Mouse (Mus musculus): ENCODE results near the gene Gpc1. TPM values are rescaled to one million over a fixed set of nuclear protein-coding genes. Genes with fewer than 3 reads are reported as not detected.

The Gpc1 gene
- total RNA-seq, 4 experiments from 2014 or later, result 481 to 555 (median 528) TPM

GRCm38 (mm10) chr1:92833987-92834706 is 2.7 kb downstream of the Gpc1 start:
- DNase-seq (ENCODE audit: low spot score), result peak; percentile 68

DNA sequence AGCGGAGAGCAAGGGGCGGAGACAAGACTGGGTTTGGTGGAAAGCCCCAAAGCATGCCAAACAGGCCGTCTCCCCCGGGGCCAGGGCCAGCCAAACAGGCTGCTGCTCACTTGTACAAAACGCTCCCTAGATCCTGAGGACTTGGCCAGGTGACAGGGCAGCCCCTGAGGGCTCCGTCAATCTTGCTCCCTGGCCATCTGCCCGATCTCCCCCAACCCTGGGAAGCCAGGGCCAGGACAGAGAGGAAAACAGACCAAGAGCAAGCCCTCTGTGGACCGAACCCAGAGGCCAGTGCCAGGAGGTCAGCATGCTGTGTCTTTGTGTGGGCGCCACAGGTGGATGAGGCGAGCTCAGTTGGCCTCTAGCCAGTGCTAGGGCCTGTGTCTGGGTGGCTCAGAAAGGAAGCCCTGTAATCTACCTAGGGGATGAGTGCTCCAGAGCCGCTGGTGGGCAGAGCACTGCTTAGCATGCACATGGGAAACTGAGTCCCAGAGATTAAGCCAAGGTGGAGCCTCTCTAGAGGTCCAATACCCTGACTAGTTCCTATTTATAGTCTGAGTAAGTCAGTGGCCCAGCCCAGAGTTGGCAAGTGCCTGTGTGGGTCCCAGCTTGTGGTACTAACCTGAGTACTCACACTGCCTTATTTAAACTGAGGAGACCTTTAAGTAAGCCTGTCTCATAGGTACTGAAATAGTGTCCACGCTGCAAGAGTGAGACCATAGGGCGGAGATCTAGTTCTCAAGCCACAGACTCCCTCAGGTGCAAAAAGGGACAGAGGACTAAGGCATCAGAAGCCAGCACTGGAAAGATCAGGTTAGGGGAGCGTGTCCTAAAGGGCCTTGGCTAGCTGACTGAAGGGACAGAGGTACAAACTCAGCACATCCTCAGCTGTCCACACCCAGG is 6.7 kb downstream of the Gpc1 start:
- DNase-seq (ENCODE audit: low spot score), result peak; percentile 25

DNA sequence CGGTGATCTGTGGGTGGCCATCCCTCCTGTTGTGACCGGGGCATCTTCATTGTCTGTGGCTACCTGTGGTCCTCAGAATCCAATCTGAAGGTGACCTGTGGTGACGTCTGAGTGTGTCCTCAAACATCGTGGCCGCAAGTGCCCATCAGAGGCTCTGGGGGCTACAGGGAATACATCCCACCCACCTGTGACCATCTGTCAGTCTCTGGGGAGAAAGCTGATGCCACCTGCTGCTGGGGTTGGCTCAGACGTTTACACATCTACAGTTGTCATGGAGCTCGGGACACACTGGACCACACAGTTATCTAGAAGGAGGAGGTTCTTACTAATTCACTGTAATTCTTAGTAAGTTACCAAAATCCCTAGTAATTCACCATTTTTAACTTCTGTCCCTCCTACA is 7.8 kb downstream of the Gpc1 start:
- no peak for DNase-seq (ENCODE audit: low spot score)

- no peak for DNase-seq (ENCODE audit: low spot score)
Measured at GRCm38 (mm10) chr1:92840231-92840890, 8.9 kb downstream of the Gpc1 start.

GRCm38 (mm10) chr1:92841427-92841826 is 10.0 kb downstream of the Gpc1 start:
- DNase-seq (ENCODE audit: low spot score), result no peak

DNA sequence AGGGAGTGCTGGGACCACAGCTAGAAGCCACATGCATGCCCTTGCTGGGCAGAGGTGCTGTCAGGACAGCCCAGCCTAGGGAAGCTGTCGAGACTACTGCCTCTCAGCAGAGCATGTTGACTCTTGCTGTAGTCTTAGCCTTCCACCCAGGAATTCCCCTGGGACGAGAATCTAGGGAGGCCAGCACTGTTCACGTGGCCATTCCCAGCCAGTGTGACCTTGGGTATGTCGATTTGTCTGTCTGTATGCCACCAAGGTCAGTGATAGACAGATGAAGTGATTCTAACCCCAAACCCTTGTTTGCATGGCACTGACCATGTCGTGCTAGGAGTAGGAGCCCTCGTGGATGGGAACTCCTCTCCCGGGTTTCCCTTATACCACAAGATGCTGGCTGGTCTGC is 14.4 kb downstream of the Gpc1 start:
- no peak for DNase-seq (ENCODE audit: low spot score)

- no peak for DNase-seq (ENCODE audit: low spot score)
Measured at GRCm38 (mm10) chr1:92847873-92848839, 16.7 kb downstream of the Gpc1 start.

- no peak for DNase-seq (ENCODE audit: low spot score)
Measured at GRCm38 (mm10) chr1:92849491-92849890, 18.0 kb downstream of the Gpc1 start.

- no peak for DNase-seq (ENCODE audit: low spot score)
Measured at GRCm38 (mm10) chr1:92849938-92850574, 18.6 kb downstream of the Gpc1 start.

DNA sequence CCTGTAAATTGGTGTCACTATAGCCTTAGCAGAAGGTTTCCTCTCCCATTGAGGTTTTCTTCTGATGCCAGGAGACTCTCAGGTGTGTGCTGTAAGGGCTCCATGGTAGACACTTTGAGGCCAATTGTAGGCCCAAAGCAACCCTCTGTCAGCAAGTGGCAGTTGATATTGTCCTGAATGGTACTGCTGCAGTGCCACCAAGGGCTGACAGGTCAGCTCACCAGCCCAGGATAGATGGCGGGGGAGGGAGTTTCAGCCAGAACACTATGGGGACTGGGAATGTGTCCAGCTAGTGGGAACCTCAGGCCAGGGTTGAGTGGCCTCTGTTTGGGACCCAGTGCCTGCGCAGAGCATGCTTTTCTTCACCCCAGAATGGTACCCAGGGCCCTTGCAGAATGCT is 21.0 kb downstream of the Gpc1 start:
- no peak for DNase-seq (ENCODE audit: low spot score)

GRCm38 (mm10) chr1:92861503-92861902 is 30.1 kb downstream of the Gpc1 start:
- no peak for DNase-seq (ENCODE audit: low spot score)

DNA sequence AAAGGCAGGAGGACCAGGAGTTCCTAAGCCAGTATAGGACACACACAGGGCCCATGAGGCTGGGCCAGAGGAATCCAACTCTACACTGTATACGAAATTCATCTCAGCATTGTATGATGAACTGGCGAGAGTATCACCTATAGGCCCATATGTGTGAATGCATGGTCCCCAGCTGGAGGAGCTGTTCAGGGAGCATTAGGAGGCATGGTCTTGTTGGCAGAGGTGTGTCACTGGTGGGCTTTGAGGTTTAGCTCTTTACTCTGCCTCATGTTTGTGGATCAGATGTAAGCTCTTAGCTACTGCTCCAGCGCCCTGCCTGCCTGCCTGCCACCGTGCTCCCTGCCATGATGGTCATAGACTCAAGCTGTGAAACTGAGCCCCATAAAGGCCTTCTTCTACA is 31.8 kb downstream of the Gpc1 start:
- no peak for DNase-seq (ENCODE audit: low spot score)

- DNase-seq (ENCODE audit: low spot score), result no peak
Measured at GRCm38 (mm10) chr1:92866170-92866569, 34.7 kb downstream of the Gpc1 start.

DNA sequence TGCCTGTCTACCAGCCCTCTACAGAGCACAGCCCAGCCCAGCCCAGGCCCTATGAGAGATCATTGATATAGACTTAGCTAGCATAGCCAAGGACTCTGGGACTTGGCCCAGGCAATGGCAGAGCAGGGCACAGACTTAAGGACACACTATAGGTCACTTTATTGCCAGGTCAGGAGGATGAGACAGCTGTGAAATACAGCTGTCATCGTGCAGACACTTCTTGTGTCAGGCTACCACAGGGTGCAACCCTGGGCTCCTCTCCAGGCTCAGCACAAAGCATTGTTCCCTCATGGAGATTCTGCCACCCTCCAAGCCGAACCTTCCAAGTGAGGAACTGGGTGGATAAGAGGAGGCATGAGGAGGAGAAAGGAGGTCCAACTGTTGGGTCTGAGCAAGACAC is 38.5 kb downstream of the Gpc1 start:
- no peak for DNase-seq (ENCODE audit: low spot score)

DNA sequence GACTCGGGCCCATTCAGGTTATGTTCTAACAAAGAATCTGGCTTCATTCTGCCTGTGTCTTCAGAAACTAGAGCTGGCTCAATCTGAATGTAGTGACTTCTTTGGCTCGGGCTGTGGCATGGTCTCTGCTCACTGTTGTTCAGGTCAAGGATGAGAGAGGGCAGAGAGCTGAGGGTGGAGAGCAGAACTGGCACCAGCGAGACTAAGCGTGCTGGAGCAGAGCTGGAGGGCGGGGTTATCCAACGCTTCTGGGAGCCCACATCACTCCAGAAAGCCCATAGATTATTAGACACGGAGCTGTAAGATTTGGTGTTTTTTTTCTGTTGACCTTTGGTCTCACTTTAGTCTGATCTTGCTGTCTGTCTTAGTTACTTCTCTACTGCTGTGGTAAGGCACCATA is 41.2 kb downstream of the Gpc1 start:
- no peak for DNase-seq (ENCODE audit: low spot score)

DNA sequence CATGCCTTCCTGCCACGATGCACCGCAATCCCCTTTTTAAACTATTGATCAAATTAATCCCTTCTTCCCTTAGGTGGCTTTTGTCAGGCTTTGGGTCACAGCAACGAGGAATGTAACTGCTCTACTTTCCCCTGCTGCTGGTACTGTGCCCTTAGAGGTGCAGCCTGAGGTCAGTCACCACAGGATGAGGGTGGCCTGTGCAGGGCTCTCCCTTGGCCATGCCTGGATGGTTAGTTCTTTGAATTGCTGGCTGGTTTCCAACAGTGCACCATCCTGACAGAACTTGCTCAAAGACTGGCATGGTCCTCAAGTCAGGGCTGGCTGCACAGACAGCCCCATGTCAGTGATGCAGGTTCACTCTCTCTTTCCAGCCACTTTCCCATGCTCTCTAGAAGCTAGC is 42.6 kb downstream of the Gpc1 start:
- DNase-seq (ENCODE audit: low spot score), result no peak

DNA sequence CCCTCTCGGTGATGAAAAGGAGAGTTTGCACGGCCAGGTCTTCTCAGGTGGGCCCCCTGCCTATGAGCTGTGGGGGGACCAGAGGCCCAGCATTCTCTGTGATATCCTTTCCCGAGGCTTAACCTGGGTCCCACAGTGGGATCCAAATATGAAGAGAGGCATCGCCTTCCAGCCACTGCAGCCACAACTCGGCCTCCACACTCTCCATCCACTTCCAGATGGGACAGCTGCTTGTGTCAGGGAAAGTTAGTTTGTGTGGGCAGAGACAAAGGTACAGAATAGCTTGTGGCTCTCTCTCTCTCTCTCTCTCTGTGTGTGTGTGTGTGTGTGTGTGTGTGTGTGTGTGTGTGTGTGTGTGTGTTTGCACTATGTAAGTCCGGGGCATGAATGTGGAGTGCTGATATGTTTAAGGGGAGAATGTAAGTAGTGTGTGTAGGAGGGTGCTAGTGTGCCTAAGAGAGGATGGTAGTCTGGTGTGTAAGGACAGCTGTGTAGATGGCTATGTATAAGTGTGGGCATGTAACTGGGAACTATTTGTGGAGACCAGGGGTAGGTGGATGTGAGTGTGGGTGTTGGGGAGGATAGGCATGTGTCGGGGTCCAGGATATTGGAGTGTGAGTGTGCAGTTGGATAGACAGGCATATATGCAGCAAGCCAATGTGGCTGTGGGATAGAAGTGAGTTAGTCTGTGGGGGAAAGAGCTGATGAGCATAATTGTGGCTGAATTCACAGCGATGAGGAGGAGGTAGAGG is 44.1 kb downstream of the Gpc1 start:
- DNase-seq (ENCODE audit: low spot score), result no peak

DNA sequence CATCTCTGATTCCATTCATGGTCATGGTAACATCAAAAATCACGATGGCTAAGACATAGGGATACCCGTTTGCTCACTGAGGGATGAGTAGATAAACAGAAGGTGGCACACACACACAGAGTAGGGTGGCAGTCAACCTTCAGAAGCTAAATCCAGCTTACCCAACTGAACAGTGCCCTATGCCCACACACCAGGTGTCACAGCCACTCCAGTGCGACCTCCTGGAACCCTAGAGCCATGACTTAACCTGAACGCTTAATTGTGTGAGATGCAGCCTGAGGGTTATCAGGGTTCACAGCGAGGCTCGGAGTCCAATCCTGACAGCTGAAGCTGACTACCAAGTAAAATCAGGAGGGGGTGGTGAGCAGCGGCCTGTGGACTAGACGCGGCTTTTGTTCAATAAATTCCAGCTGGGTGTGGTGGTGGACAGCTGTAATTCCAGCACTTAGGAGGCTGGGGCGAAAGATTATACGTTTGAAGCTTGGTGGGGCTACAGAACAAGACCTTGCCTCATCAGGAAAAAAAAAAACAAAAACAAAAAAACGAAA is 46.1 kb downstream of the Gpc1 start:
- DNase-seq (ENCODE audit: low spot score), result no peak

DNA sequence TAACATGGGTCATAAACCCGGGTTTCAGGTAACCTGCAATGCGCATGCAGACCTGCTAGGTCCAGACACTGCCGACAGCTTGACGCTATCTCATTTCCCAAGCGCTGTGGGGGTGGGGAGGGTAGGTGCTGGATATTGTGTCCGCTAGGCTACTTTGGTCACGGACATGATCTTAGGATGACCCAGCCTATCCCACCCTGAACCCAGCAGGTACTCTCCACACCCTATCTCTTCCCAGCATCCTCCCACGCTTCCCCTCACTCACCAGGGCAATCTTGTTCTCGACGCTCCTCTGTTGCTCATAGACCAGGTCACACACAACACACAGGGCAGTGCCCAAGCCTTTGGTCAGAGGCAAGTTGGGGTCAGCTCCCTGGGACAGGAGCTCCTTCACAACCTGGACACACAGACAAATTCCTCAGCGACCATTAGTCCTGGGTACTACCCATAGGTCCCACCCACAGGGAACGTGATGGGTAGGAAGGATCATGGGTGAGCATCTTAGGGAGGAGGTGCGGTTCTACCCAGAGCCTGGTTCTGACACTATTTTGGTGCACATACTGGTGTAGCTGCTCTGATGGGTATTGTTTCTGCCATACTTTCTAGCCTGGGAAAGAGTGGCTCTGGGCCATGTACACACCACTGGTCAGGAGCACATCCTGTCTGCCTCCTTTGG is 46.8 kb downstream of the Gpc1 start:
- DNase-seq (ENCODE audit: low spot score), result no peak

Measured in heart, adult 8-10 months (tissue).